Mouse (Mus musculus) urinary bladder, postnatal 36 days (tissue): ENCODE measurements around the gene Zfyve27.

Experiments used
- DNase-seq, 2 experiments: peaks; one replicate each; pipeline ENCODE4 v3.0.0; 2022; ENCODE audit warnings: low spot score in 2 of 2, mixed read lengths in 1 of 2

Zfyve27 gene

DNA sequence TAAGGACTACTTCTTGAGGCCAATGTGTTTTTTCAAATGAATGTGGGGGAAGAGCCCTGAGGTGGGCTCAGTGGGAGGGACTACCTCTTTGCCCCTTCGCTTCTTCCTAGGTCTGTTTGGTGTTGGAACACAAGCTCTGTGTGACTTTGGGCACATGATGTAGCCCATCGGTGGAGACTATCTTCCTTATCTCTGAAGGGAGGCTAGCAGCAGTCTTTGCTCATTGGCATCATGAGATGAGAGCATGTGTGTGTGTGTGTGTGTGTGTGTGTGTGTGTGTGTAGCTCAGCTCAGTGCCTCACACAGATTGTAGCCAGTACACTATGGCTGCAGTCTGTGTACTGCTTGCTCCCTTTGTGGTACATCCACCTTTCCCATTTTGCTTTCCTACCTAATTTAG is 13.7 kb downstream of the Zfyve27 start:
- DNase-seq: no peak

DNA sequence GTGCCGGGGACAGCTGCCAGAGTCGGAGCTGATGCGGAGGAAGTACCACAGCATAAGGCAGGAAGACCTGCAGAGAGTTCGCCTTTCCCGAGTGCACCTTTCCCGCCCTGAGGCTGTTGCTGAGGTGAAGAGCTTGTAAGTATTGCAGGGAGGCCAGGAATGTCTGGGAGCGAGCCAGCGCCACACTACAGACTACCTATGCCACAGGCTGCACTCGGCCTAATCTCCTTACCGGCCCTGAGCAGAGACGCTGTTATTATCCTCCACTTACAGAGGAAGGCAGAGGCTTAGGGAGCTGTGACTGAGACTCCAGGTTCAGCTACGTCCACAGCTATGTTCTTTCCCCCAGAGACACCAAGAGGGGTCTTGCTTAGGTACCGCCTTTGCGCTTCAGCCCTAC is 15.6 kb downstream of the Zfyve27 start:
- DNase-seq: no peak

GRCm38 (mm10) chr19:42182673-42183072 is 18.9 kb downstream of the Zfyve27 start:
- DNase-seq: no peak

DNA sequence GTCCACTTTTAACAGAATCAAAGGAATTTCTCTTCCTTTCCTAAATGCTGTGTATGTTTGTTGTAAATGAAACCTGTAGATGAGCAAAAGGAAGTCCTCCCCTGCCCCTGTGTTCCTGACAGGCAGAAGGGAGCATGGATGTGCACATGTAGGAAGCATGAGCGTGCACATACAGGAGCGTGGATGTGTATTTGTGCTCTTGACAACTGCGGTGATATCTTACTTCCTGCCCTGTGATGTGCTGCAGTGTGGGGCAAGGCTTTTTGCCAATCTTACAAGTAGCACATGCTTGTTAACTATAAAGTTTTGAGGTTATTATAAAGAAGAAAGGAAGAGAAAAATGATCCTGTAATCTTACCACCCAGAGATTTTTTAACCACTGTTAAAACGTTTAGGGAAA is 26.0 kb downstream of the Zfyve27 start:
- no peak for DNase-seq

- peak in 1 of 2 experiments; percentile 45 for DNase-seq
These were observed 26.7 kb downstream of the Zfyve27 start for GRCm38 (mm10) chr19:42190494-42190893.

DNA sequence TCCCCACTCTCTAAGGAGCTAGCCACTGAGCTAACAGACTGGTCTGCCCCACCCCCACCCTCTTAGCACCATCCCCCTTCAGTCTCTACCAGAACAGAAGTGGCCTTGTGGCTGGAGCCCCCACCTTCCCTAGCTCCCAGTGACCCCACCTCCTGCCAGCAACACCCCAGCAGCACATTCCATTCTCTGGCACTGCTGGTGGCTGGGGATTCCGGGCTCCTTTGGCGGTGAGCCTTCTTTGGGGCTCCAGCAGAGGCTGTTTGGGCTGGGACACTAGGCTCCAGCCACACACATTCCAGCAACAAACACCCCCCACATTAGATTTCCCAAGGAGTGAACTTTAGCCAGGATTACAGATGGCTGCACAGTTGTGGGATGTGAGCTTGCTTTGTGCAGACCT is 29.6 kb downstream of the Zfyve27 start:
- DNase-seq: no peak

DNA sequence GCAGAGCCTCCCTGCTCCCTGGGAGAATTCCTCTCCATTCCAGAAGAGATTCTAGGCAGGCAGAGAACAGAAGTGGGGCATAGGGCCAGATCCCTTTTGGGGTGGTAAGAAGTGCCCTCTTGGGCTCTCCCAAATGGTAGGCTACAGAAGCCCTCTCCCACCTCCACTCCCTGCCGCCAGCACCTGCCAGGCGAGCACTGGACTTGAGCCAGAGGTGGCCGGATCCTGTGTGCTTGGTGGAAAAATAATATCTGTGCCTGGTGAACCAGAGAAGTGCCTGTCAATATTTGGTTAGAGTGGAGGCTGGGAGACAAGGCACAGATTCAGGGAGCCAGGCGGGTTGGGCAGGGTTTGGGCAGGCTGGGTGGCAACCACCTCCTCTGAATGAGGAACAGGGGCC is 32.6 kb downstream of the Zfyve27 start:
- DNase-seq: no peak

DNA sequence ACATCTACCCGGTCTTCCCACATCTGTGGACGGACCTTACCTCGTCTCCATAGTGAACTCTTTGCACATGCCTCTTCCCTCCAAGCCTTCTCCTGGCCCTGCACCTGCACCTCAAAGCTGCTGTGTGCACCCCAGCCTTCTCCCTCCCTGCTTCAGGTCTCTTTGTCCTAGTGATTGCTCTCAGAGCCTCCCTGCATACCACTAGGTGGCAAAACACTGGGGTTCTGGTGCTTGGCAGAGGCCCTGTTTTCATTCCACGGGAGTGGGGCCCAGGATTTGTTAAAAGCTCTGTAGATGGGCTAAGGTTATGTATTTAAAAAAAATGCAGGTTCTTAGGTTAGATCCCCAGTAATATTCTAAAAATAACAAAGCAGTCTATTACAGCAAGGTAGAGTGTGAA is 33.3 kb downstream of the Zfyve27 start:
- DNase-seq: no peak

- no peak for DNase-seq
These were observed 34.3 kb downstream of the Zfyve27 start for GRCm38 (mm10) chr19:42198026-42198425.

GRCm38 (mm10) chr19:42201696-42202381 is 38.1 kb downstream of the Zfyve27 start, which contains the start of gene Sfrp5:
Sfrp5 (minus strand) TSS chr19:42202252.
- no peak for DNase-seq

- DNase-seq: no peak
These were observed 38.7 kb downstream of the Zfyve27 start for GRCm38 (mm10) chr19:42202467-42202866.

GRCm38 (mm10) chr19:42204306-42204705 is 40.6 kb downstream of the Zfyve27 start:
- no peak for DNase-seq

DNA sequence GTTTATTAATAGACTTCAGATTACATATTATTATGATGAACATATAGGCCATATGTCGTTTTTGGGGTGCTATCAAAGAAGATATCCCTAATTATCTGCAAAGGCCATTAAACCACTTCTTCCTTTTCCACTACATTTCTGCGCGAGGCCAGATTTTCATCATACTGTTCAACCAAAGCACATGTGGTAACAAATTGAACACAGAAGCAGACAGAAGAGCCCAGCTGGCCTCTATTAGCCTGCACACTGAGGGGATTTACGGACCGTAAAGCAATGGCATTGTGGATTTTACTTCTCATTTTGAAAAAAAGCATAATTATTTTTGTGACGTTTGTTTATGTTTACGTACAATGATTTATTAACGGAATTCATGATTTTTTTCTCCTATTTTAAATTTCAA is 41.5 kb downstream of the Zfyve27 start:
- no peak for DNase-seq

DNA sequence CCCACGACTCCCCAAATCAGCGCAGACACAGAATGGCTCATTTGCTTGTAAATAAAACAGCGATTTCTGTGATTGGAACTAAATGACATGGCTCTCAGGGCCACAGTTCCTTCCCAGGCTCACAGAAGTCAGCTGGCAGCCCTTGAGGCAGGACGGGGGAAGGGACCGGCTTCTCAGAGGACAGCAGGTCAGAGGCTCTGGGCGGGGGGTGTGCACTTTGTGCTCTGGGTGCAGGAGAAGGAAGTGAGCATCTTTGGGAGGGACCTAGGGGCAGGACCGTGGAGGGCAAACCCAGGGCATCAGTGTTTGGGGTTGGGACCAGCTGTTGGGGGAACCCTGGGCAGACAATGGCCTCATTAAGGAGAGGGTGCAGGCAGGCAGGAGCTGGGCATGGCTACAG is 45.7 kb downstream of the Zfyve27 start:
- no peak for DNase-seq

- DNase-seq: no peak
These were observed 46.2 kb downstream of the Zfyve27 start for GRCm38 (mm10) chr19:42209976-42210375.

- no peak for DNase-seq
These were observed 48.2 kb downstream of the Zfyve27 start for GRCm38 (mm10) chr19:42211936-42212335.

DNA sequence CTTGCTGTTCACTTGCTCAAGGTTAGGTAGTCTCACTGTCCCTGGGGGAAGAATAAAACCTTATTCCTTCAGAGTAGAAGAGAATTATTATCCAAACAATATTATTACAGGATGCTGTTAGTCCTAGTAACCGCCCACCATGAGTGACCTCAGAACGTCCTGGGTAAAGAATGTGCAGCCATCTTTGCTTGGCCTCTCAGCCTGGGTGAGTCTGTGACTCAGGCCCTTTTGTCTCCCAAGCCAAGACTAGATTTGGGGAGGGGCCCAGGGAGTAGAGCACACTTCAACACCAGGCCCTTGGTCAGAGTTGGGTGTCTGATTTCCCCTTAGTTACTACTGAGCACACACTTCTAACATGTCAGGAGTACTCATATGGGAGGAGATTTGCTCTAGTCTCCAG is 50.9 kb downstream of the Zfyve27 start:
- no peak for DNase-seq

GRCm38 (mm10) chr19:42216699-42217373 is 53.1 kb downstream of the Zfyve27 start:
- no peak for DNase-seq

DNA sequence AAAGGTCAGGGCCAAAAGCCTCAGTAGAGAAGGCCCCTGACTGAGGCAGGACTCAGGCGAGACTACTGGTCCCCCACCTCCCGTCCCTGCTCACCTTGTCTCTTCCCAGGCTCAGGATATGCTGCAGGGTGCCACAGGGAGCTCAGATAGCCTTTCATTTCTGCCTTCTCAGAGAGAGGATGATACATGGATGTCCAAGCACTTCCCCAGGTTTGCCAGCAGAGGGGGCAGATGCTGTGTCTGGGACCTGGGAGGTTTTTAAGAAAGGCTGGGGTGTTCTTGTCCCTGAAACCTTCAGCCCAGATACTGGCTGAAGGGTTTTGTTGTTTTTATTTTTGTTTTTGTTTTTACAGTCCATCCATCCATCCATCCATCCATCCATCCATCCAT is 53.6 kb downstream of the Zfyve27 start:
- DNase-seq: no peak

- DNase-seq: no peak
These were observed 62.7 kb downstream of the Zfyve27 start for GRCm38 (mm10) chr19:42226451-42226850.

GRCm38 (mm10) chr19:42229499-42230287 is 65.9 kb downstream of the Zfyve27 start:
- no peak for DNase-seq

DNA sequence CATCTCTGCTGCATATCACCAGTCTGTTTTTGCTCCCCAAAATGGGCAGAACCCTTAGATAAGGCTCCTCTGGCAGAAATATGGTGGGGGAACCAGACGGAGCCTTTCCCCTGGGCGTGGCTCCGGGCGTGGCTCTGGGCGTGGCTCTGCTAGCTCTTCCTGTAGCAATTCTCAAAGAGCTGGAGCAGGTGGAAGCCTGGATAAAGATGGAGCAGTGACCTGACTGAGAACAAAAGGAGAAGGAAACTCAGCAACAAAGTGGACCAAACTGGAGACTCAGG is 66.5 kb downstream of the Zfyve27 start:
- no peak for DNase-seq

DNA sequence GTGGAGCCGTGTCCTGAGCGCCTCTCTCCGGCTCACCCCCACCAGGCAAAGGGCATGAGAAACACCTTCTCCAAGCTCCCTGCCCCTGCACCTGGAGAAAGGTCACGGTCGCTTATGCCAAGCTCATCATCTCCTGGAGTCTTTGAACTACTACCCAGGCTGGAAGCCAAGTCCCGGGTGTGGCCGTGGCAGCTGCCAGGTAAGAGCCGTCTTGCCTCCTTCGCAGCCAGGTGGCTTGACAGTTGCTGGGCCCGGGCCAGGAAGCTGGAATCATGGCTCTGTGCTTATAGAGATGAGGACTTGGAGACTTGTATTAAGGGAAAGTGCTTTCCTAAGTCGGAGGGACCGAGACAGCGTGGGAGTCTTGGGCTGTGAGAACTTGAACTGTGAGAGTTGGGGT is 67.2 kb downstream of the Zfyve27 start:
- DNase-seq: no peak
